Mouse (Mus musculus) small intestine, adult 2 months (tissue): ENCODE measurements around the gene Sec61a1. TPM values are rescaled to one million over a fixed set of nuclear protein-coding genes. Genes with fewer than 3 reads are reported as not detected.

Experiments
- H3K27ac ChIP-seq: fragments of 200-500 bp; 2 replicates; pipeline ENCODE4 v1.5.1; 2012; ENCODE audit warnings: low read depth, low read length, control low read depth, inconsistent platforms; ENCODE audit not compliant: insufficient read depth
- H3K27me3 ChIP-seq: fragments of 200-500 bp; 2 replicates; pipeline ENCODE4 v1.6.1; 2012; ENCODE audit warnings: mild to moderate bottlenecking, moderate library complexity, low read length, inconsistent platforms; ENCODE audit not compliant: control insufficient read depth, insufficient read depth
- H3K36me3 ChIP-seq: fragments of 200-500 bp; 2 replicates; pipeline ENCODE4 v1.6.1; 2012; ENCODE audit warnings: mild to moderate bottlenecking, low read length, control low read depth, inconsistent platforms; ENCODE audit not compliant: control insufficient read depth, insufficient read depth
- H3K4me1 ChIP-seq: fragments of 200-500 bp; 2 replicates; pipeline ENCODE4 v1.6.1; 2012; ENCODE audit warnings: low read length, inconsistent platforms, mixed read lengths; ENCODE audit not compliant: control insufficient read depth, insufficient read depth, insufficient read length
- H3K4me3 ChIP-seq: fragments of 200-500 bp; 2 replicates; pipeline ENCODE4 v1.5.1; 2012; ENCODE audit warnings: low read depth, mild to moderate bottlenecking, control low read depth, inconsistent platforms, low read length, moderate library complexity
- CTCF ChIP-seq: fragments of 200-500 bp; IDR thresholded peaks from 2 replicates; pipeline ENCODE4 v1.5.1; 2012; ENCODE audit warnings: low read depth, mild to moderate bottlenecking, control low read depth, inconsistent platforms, low read length, moderate library complexity, mixed read lengths; ENCODE audit not compliant: insufficient replicate concordance, insufficient read length; ENCODE audit errors: extremely low read depth
- POLR2A ChIP-seq: fragments of 200-500 bp; IDR thresholded peaks from 2 replicates; pipeline ENCODE4 v1.6.1; 2012; ENCODE audit warnings: low read depth, mild to moderate bottlenecking, control low read depth, inconsistent platforms, low read length, moderate library complexity
- WGBS: fragments of 180-500 bp; shearing (Covaris S2); methylation state at CpG from one replicate; pipeline ENCODE4 v1.1.7; 2018; 5-methylcytosine and 5-hydroxymethylcytosine counted together
- polyA plus RNA-seq: library from polyadenylated mRNA; depleted of rRNA; stranded (reverse); fragments of >200 nt; gene quantifications from 2 replicates; pipeline ENCODE4 v1.2.3, GENCODE M21; 2012

Sec61a1 gene
- polyA plus RNA-seq, 1 experiment: 310 TPM

GRCm38 (mm10) chr6:88540093-88540755, 21.5 kb upstream of the Sec61a1 start:
- H3K4me1 ChIP-seq: no peaks in the 10 kb centered on the region
- H3K27ac ChIP-seq: no peak overlapping the region
- WGBS: 83% methylated on average over 2 of the region's 2 CpGs
- TF ChIP-seq CTCF (no peak), POLR2A (no peak)
- H3K27me3 ChIP-seq: peaks cover 3% of the 10 kb centered on the region; the same call in 1 of the 2 replicates
- H3K4me3 ChIP-seq: no peak overlapping the region
- H3K36me3 ChIP-seq: no peaks in the 10 kb centered on the region

GRCm38 (mm10) chr6:88530306-88530705, 11.6 kb upstream of the Sec61a1 start:
- H3K27me3 ChIP-seq: no peaks in the 10 kb centered on the region
- no peak for TF ChIP-seq CTCF
- no peaks in the 10 kb centered on the region for H3K36me3 ChIP-seq
- no peak overlapping the region for H3K27ac ChIP-seq
- no peaks in the 10 kb centered on the region for H3K4me1 ChIP-seq
- H3K4me3 ChIP-seq: no peak overlapping the region

- H3K4me3 ChIP-seq: no peak overlapping the region
- no peaks in the 10 kb centered on the region for H3K27me3 ChIP-seq
- H3K27ac ChIP-seq: no peak overlapping the region
- no peak for TF ChIP-seq CTCF
- TF ChIP-seq POLR2A: no peak
- no peaks in the 10 kb centered on the region; the same call in 1 of the 2 replicates for H3K4me1 ChIP-seq
- WGBS: 86% methylated on average over 4 of the region's 4 CpGs
- no peaks in the 10 kb centered on the region for H3K36me3 ChIP-seq
Observed at GRCm38 (mm10) chr6:88524056-88524455, 5.4 kb upstream of the Sec61a1 start.

- Histone ChIP-seq H3K4me3 (no peak overlapping the region), H3K4me1 (no peaks in the 10 kb centered on the region; the same call in 1 of the 2 replicates), H3K36me3 (no peaks in the 10 kb centered on the region), H3K27ac (no peak overlapping the region), H3K27me3 (no peaks in the 10 kb centered on the region)
- TF ChIP-seq CTCF (no peak), POLR2A (no peak)
- 90% methylated on average over 3 of the region's 3 CpGs for WGBS
Observed at GRCm38 (mm10) chr6:88523451-88523850, 4.7 kb upstream of the Sec61a1 start.

GRCm38 (mm10) chr6:88523043-88523442, 4.3 kb upstream of the Sec61a1 start:
- WGBS: 35% methylated on average over 3 of the region's 3 CpGs
- TF ChIP-seq CTCF: no peak
- TF ChIP-seq POLR2A: no peak
- no peaks in the 10 kb centered on the region for H3K27me3 ChIP-seq
- no peak overlapping the region for H3K4me3 ChIP-seq
- no peaks in the 10 kb centered on the region for H3K36me3 ChIP-seq
- no peaks in the 10 kb centered on the region; the same call in 1 of the 2 replicates for H3K4me1 ChIP-seq
- H3K27ac ChIP-seq: no peak overlapping the region

- Histone ChIP-seq H3K27ac (no peak overlapping the region), H3K27me3 (no peaks in the 10 kb centered on the region), H3K36me3 (no peaks in the 10 kb centered on the region), H3K4me3 (no peak overlapping the region), H3K4me1 (no peaks in the 10 kb centered on the region; the same call in 1 of the 2 replicates)
- TF ChIP-seq CTCF (no peak), POLR2A (no peak)
- WGBS: 23% methylated on average over 3 of the region's 3 CpGs
Observed at GRCm38 (mm10) chr6:88522606-88523005, 3.9 kb upstream of the Sec61a1 start.

GRCm38 (mm10) chr6:88521821-88522220, 3.1 kb upstream of the Sec61a1 start:
- Histone ChIP-seq H3K27ac (no peak overlapping the region), H3K4me3 (no peak overlapping the region), H3K36me3 (no peaks in the 10 kb centered on the region; the same call in 1 of the 2 replicates), H3K27me3 (no peaks in the 10 kb centered on the region), H3K4me1 (peaks cover under 1% of the 10 kb centered on the region; the same call in 1 of the 2 replicates)
- 90% methylated on average over 7 of the region's 7 CpGs for WGBS
- TF ChIP-seq POLR2A (no peak), CTCF (no peak)
